Mouse (Mus musculus) CH12F3 (cell line): ENCODE data around the gene Map4k3.

Experiments
- in situ Hi-C: fragments of 300-500 bp; cut with MboI; formaldehyde crosslinking; loops from 2 replicates; pipeline ENCODE4 v1.14.3; 2020; ENCODE audit warnings: low sequenced_read_pairs

Map4k3 gene

DNA sequence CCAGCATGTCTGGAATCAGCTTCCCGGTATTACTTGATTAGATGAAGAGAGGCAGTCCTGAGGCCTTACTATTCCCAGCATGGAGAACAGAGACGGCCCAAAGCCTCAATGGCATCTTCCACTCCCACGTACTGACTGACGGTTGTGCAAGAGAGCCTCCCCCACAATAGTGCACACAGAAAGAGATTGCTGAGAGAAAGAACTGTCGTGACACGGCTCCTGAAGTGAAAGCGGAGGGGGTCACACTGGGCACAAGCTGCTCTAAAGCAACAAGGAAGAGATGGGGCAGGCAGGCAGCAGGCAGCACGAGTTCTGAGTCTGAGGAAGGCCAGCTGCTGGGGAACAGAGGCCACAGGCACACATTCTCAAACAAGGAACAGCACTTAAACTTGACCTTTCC, 90.2 kb downstream of the Map4k3 start:
- in situ Hi-C loops = no loop called here

DNA sequence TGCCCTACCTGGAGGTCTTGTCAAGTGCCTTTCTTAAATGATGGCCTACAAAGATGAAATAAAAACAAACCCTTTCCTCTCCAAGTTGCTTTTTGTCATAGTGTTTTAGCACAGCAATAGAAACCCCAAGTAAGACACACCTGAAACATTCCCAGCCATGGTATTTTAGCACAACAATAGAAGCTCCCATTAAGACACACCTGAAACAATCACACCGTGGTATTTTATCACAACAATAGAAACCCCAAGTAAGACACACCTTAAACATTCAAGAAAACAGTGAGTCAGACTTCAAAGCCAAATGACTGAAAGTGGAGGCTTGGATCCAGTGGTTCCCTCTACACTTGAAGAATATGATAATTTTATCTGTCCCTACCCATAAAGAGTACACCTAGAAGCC, 92.5 kb downstream of the Map4k3 start:
- in situ Hi-C loops = no loop called here

DNA sequence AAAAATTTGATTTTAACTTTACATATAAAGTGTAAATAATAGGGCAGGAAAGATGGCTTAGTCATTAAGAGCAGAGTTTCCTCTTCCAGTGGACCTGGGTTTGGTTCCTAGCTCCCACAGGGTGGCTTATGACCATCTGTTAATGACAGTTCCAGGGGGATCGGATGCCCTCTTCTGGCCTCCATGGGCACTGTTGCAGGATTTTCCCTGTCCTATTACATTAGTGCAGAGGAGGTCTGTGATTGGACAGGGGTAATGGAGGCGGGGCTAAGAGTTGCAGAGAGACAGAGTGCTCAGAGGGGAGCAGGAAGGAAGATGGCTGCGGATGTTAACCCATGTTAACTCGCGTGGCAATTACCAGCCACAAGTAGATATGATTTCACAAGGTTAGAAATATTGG, 95.4 kb downstream of the Map4k3 start:
- in situ Hi-C loops = no loop called here

DNA sequence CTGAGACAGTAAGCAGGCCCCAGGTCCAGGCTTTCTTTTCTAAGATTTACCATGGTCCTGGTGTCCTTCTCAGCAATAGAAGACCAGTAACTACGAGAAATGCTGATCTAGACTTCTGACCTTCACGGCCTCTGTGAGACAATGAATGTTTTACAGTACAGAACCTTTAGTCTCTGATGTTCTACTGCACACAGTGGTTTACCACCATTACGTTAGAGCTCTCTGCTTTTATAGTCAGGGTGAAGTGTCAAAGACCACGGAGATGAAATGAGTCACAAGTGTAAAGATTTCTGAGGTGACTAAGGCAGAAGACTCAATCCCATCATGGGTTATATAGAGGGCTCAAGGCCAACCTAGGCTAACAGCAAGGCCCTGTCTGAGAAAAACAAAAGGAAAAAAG, 95.9 kb downstream of the Map4k3 start:
- in situ Hi-C loops = no loop called here

DNA sequence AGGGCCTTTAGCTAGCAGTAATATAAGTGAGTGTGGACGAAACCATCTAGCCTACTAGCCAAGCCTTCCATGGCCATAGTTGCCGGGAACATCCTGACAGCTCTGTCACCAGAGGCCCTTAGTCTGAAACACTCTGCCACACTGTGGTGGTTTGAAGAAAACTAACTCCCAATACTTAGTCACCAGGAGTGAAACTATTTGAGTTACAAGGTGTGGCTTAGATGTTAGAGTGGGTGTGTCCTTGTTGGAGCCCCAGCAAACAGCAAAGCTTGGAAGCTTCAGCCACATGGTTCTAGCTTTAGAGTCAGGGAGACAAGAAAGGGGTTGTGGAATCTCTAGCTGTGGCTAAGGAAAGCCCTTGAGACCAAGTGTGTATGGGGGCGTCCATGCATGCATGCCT, 97.3 kb downstream of the Map4k3 start:
- in situ Hi-C loops = no loop called here

DNA sequence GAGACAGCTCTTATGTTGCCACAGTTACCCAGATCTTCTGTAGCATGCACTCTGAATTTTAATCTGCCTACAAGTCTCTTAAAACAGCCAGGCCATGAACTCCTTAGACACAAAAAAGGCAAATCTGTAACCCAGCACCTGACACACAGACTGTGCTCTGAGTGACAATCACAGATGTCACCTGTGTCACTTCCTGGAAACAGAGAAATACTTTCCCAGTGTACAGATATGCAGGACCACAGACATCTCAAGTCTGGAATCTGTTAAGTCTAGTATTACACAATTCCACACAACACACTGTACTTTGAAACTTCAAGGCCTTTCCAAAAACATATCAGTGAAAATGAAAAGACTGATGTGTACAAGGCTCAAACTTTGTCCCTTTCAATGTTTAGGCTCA, 103.3 kb downstream of the Map4k3 start:
- in situ Hi-C loops = no loop called here

DNA sequence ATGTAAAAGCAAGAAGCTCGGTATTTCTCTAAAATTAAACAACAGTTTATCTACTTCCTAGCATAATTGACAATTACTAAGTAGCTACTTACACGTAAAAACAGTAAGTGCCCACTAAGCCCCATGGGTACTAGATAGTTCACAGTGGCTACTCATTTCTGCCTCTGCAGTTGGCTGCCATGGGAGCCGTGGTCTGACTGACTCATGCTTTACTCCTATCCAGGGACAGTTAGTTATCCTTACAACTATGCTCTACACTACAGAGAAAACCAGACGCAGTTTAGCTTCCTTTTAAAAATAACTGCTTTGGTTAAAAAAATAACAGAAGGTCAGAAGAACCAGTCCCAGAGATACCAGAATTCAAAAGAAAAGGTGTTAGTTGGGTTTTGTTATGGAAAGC, 106.6 kb downstream of the Map4k3 start:
- in situ Hi-C loops = no loop called here

DNA sequence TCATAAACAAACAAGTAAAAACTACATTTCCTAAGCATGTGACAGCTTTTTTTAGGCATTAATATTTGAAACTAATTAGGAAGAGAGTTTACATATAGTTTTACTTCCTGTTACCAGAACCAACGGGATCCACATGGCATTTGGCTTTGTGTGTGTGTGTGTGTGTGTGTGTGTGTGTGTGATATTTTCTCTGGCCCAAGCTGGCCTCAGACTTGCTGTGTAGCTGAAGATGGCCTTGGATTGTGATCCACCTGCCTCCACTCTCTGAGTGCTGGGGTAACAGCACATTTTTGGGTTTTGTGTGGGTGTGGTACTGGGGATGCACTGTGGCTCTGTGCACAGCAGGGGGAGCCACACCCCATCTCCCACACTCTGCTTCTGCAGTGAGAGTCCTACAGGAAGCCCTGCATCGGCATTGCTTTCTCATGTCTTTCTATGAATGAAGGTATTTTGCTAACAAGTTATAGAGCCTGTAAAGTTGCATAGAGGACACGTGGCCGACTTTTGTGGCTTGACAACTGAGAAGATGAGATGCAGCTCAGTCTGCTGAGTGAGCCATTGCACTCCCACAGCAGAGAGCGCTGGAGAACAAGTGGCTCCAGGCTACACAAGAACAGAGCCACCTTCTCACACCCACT, 107.4 kb downstream of the Map4k3 start:
- in situ Hi-C loops = no loop called here

DNA sequence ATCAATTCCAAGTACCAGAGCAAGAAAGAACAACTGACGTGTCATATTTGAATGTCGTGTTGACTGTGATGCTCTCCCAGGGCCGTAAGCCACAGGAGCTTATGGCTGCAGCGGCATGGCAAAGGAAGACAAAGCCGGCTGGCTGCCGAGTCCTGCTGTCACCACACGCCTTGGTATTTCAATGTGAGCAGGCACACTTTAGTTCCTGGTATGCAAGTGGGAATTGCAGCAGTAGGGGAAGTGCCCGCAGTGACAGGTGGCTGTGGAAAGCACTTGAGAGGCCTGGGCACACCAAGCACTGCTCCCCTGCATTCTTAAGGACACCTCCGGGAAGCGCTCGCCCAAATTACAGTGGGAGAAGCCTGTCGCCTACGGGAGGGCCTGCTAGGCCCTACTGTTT, 108.7 kb downstream of the Map4k3 start:
- in situ Hi-C loops = no loop called here

DNA sequence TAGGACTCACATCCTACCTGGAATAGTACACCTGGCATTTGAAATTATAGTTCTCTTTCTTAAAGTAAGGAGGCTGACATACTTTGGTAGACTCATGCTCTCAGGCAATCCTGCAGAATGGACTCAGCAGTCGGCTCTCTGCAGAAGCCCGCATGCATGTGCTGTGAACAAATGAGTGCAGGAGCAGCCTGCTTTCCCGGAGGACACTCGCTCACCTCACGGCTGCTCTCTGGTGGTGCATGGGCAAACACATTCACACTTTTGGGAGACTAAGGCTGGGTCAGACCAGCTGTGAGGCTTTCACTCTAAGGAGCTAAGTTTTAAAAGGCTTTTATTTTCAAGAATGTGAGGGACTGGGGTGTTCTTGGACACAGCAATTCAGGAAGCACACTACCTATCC, 109.4 kb downstream of the Map4k3 start:
- in situ Hi-C loops = no loop called here

DNA sequence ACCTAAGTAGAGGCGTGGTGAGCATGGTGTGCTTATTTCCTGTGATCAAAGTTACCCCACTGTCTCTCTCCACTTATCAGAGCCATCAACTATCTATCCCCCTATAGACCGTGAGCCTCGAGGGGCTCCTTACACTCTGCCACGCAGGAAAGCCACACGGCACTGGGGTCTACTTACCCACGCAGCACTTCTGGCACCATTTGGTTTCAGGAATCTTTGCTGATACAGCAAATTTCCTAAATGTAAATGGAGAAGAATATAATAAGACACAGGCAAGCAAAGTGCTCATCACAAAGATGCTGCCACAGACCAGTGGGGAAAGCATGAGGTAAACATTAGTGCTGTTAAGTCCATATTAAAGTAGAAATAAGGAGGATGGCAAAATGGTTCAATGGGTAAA, 124.5 kb downstream of the Map4k3 start:
- in situ Hi-C loops = no loop called here

DNA sequence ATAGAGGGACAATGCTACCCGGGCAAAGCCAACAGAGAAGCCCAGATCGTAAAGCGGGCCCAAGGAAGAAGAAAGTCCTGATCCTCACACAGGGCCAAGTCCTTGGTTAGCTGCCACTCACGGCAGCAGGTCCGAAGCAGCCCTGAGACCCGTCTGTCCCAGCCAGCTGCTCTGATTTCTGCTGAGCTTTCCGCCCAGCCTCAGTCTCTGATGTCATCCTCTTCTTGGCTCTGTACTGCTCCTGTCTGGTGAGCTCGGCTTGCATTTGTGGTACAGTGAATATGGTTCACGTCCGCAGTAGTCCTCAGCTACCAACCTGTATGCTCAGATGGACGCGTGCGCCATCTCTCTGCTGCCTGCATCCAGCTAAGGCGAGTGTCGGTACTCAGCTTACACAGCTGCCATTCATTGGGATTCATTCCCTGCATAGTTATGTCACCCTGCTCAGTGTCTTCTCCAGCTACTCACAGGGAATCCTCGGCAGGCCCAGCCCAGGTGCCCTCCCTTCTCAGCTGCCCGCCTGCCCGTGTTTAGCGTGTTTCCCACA, 125.1 kb downstream of the Map4k3 start:
- in situ Hi-C loops = no loop called here

DNA sequence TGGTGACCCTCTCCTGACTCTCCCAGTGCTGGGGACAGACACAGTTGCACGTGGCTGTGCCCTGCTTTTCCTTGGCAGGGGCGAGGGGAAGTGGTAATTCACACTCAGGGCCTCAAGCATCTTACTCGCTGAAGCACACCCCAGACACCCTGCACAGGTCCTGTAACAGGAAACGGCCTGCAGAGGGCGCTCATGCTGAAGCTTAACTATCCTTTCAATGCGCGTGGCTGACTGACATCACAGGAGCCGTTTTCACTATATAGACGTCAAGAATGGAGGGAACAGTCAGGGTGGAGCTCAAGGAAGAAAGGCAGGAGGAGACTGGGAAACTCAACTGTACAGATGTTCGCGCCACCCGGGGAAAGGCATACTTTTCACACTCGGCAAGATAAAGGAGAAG, 126.9 kb downstream of the Map4k3 start:
- in situ Hi-C loops = no loop called here

DNA sequence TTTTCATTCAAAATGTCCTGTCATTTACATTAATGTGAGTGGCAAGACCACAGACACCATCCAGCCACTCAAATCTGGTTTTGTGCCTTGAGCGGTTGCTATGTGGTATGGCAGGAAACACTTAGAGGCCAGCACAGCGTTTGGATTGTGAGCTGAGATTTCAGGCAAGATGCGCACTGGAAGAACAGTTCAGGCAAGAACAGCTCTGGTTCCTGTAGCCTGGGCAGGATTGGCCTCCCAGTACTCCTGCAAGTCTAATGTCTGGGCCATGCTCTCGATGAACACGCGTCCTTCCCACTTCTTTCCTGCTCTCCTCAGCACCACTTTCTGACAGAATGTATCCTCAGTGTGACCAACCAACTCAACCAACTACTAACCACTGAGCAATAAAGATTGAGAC, 145.2 kb downstream of the Map4k3 start:
- in situ Hi-C loops = no loop called here

DNA sequence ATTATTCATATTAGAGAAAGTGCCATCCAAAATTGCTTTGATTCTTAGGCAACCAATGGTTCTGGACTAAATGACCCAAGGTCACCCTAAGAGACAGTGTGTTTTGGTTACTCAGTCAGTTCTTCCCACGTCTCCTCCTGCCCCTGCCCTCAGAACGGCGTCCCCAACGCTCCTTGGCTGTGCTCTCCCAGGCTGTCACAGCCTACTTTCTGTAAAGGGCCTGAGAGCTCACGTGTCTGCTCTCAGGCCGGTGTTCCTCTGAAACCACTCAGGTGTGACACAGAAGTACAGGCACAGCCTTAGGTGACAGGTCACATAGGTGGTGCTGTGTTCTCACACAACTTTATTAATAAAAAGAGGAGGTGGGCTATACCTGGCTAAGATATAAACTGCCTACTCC, 148.4 kb downstream of the Map4k3 start:
- in situ Hi-C loops = no loop called here

DNA sequence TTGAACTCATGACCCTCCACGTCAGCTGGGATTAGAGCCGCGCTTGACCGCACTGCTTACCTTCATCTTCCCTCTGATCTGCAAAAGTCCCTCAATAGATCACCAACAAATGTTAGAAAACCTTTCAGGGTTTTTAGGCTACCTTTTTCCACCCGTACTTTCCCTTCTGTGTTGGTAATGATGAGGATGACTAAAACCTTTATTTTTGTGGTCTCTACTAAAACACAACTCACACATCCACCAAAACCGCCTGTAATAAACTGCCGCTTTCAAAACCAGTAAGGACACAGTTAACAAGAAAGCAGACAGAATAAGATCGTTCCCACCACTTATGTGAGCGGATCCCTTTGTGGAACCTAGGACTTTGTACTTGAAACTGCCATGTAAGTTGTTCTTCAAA, 149.2 kb downstream of the Map4k3 start:
- in situ Hi-C loops = no loop called here

DNA sequence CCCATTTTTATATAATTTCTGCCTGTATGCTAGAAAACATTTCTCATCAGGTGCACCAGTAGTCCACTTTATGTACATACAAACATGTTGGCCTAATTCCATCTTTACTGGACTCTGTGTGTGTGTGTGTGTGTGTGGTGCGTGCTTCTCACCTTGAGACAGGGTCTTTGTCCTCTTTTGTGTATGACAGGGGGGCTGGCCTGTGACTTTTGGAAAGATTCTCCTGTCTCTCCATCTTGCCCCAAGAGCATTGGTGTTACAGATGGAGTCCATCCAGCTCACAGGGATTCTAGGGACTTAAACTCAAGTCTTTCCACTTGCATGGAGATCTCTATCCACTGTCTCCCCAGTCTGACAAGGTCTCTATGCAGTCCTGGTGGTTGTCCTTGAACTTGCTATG, 150.2 kb downstream of the Map4k3 start:
- in situ Hi-C loops = no loop called here

DNA sequence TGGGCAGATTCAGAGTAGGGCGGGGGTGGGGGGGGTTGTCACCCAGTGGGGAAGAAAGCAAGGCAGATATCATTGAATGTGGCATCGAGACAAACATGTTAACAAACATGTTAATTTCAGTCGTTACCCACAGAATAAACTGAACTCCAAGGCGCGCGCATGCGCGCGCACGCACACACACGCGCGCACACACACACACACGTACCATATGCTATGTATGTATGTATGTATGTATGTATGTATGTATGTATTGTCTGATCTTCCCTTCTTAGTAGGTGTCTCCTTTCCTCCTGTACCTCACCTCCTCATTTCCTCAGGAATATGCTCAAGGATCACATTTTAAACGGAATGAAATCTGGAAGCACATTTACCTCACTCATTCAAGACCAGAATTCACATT, 150.6 kb downstream of the Map4k3 start, which contains the start of gene Cdkl4:
Gene Cdkl4 (minus strand): TSS at position 175 of the 400 bp plus-strand sequence.
- in situ Hi-C loops = no loop called here

DNA sequence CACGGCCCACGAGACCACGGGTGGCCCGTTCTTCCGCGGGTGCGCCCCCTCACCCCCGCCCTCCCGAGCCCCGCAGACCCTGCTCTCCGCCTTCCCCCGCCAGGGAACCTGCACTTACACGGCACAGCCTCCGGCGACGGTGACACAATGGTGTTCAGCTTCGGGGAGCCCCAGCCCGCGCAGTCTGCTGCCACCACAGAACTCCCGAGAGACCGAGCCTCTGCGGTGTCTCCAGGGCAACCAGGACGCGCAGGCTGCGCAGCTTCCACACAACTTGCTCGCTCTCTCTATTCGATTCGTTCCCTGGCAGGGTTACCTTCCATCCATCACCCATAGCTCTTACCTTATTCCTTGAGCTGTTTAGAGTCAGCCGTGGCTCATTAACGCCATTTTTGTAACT, 151.1 kb downstream of the Map4k3 start:
- in situ Hi-C loops = no loop called here

DNA sequence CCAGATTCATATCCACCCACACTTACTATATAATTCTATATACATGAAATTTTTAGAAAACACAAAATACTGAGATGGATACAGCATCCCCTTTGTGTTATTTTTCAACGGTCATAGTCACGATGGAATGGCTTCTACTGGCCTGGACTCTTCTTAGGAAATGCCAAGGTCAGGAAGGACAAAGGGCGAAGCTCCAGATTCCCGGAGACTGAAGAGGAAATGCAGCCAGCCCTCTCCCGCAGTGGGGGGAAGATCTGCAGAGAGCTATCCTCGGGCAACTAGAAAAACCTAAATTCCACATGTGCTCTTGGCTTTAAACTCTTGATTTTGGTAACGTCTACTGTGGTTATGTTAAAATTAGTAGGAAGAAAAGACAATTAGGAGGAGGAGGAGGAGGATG, 153.3 kb downstream of the Map4k3 start:
- in situ Hi-C loops = no loop called here

DNA sequence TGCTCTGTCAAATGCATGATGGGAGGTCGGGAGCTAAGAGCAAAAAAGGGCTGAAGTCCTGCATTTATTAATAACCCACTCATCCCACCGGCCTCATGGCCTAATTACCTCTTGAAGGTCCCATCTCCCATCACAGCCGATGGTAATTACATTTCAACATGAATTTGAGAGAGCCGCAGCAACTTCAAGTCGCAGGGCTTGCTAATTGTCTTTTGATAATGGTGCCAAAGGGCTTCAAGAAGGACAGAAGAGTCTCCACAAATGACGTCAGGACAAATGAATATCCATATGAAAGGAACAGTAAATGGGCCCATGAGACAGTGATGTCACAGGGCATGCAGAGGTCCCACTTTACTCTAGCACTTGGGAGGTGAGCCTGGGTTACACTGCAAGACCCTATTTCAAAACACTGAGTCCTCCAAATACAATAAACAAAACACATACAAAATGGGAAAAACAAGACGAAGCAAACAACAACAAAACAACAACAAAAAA, 153.8 kb downstream of the Map4k3 start:
- in situ Hi-C loops = loop anchor here (25.0 kb wide), 1 partner anchor 287 kb away; the partner anchor contains the start of genes Dhx57 and Morn2

DNA sequence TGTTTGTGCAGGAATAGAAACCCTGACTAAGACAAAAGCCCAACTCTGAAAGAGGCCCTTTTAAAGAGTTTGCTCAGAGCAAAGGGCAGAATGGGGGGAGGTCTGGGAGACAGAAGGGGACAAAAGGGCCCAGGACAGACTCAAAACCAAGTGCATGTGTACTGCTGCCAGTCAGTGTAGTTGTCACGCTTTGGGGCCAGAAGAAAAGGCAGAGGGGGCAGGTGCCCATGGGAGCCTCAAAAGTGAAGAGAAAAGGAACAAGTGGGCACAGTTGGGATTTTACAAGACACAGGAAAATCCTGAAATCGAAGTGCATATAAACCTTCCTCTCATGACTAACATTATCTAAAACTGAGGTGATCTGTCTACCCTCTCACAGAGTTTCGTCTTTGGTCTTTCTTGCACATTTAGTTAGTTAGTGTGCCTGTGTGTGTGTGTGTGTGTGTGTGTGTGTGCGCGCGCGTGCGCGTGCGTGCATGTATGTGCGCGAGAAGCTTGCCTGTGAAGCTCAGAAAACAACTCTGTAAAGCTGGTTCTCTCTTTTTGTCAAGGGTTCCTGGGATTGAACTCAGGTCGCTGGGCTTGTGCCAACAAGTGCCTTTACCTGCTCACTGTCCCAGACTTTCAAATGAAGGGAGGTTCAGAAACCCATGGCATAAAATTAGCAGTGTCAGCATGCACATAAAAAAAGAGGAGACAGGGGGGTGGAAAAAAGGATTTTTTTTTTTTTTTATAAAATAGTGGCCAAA, 155.9 kb downstream of the Map4k3 start:
- in situ Hi-C loops = loop anchor here (25.0 kb wide), 1 partner anchor 285 kb away; the partner anchor contains the start of genes Dhx57 and Morn2
